Comparison of ENCODE assay signal across 8 mouse cellular contexts in the genomic region with DNA sequence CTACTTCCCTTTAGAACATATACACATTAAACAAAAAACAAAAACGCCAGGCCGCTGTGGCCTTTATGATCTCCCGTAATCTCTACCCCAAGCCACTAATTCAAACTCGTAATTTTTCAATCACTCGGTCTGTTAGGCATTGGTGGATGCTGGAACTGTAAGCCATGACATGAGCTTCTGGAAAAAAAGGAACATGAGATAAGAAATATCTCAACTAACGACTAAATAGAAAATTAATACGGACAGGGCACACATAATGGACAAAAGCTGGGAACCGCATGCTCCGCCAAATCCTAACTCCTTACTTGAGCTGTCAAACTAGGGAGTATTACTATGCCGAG. TPM values are rescaled to one million over a fixed set of nuclear protein-coding genes. Genes with fewer than 3 reads are reported as not detected.
DNase-seq lines count a peak whose midpoint lies in the region; ATAC-seq and TF ChIP-seq lines count a peak whose summit lies in the region.

No protein-coding gene starts in this region.

- no peak for TF ChIP-seq CTCF in left cerebral cortex, adult 2 months (IDR thresholded peaks at IDR 0.05)
- TF ChIP-seq CTCF in hindbrain, postnatal 0 days (IDR thresholded peaks at IDR 0.05; ENCODE audit: low read depth) = no peak
- TF ChIP-seq CTCF in midbrain, postnatal 0 days (IDR thresholded peaks at IDR 0.05) = no peak

- WGBS in embryonic facial prominence, embryonic 13.5 days = 46% methylated on average over 10 of the region's 10 CpGs
- 56% methylated on average over 10 of the region's 10 CpGs for WGBS in hindbrain, postnatal 0 days
- 45% methylated on average over 10 of the region's 10 CpGs for WGBS in midbrain, postnatal 0 days

- H3K4me2 ChIP-seq in embryonic facial prominence, embryonic 13.5 days = peak overlapping the region; percentile 47
- peak overlapping the region; percentile 44 for H3K4me2 ChIP-seq in hindbrain, postnatal 0 days (ENCODE audit: low read depth, low read length)
- peak overlapping the region; percentile 30 for H3K4me2 ChIP-seq in midbrain, postnatal 0 days (ENCODE audit: low read depth, low read length, poor library complexity, severe bottlenecking)

- ATAC-seq in embryonic facial prominence, embryonic 13.5 days (ENCODE audit: insufficient number of reproducible peaks, insufficient read depth, low FRiP score, low TSS enrichment, low read depth) = no peak
- no peak for ATAC-seq in hindbrain, postnatal 0 days
- peak; percentile 31; the same call in 1 of the 2 replicates for ATAC-seq in midbrain, postnatal 0 days (ENCODE audit: low FRiP score)

- H3K27me3 ChIP-seq in embryonic facial prominence, embryonic 13.5 days = no peaks in the 10 kb centered on the region
- no peaks in the 10 kb centered on the region for H3K27me3 ChIP-seq in hindbrain, postnatal 0 days (ENCODE audit: insufficient read depth, low read length)
- H3K27me3 ChIP-seq in midbrain, postnatal 0 days (ENCODE audit: insufficient read depth, low read length) = no peaks in the 10 kb centered on the region

- DNase-seq in left cerebral cortex, adult 2 months (ENCODE audit: extremely low spot score in 1 of 2, low spot score in 2 of 2) = no peak
- no peak for DNase-seq in left cerebral cortex, adult 11 months (ENCODE audit: low spot score)
- no peak for DNase-seq in hindbrain, postnatal 0 days (ENCODE audit: low spot score)
- no peak for DNase-seq in midbrain, postnatal 0 days (ENCODE audit: low spot score)
- no peak for DNase-seq in B cell, adult 2 months
- DNase-seq in left cerebral cortex, postnatal 36 days (ENCODE audit: low spot score in 2 of 2) = no peak
- no peak for DNase-seq in urinary bladder, postnatal 36 days (ENCODE audit: low spot score in 2 of 2)

- H3K36me3 ChIP-seq in embryonic facial prominence, embryonic 13.5 days = no peaks in the 10 kb centered on the region
- H3K36me3 ChIP-seq in hindbrain, postnatal 0 days (ENCODE audit: insufficient read depth, low read length) = no peaks in the 10 kb centered on the region
- H3K36me3 ChIP-seq in midbrain, postnatal 0 days (ENCODE audit: insufficient read depth, low read length) = no peaks in the 10 kb centered on the region

- H3K9me3 ChIP-seq in embryonic facial prominence, embryonic 13.5 days = no peaks in the 10 kb centered on the region
- H3K9me3 ChIP-seq in hindbrain, postnatal 0 days (ENCODE audit: low read length) = no peaks in the 10 kb centered on the region
- H3K9me3 ChIP-seq in midbrain, postnatal 0 days (ENCODE audit: low read length) = no peaks in the 10 kb centered on the region

- H3K27ac ChIP-seq in left cerebral cortex, adult 2 months = peak overlapping the region; percentile 60
- H3K27ac ChIP-seq in embryonic facial prominence, embryonic 13.5 days = peak overlapping the region; percentile 90; the same call in 1 of the 2 replicates
- H3K27ac ChIP-seq in hindbrain, postnatal 0 days = peak overlapping the region; percentile 45; the same call in 1 of the 2 replicates
- no peak overlapping the region; the same call in 1 of the 2 replicates for H3K27ac ChIP-seq in midbrain, postnatal 0 days (ENCODE audit: low read depth, low read length)

- no peaks in the 10 kb centered on the region for H3K4me1 ChIP-seq in embryonic facial prominence, embryonic 13.5 days
- H3K4me1 ChIP-seq in hindbrain, postnatal 0 days (ENCODE audit: insufficient read depth, low read length) = no peaks in the 10 kb centered on the region
- H3K4me1 ChIP-seq in midbrain, postnatal 0 days (ENCODE audit: insufficient read depth, low read length) = no peaks in the 10 kb centered on the region

- intact Hi-C loops in left cerebral cortex, adult 2 months (cut with DNase I) = no loop called here
- intact Hi-C loops in left cerebral cortex, postnatal 36 days (cut with DNase I) = loop anchor here (5.0 kb wide), 1 partner anchor 155 kb away; no protein-coding TSS in a partner anchor

- peak overlapping the region; percentile 75 for H3K4me3 ChIP-seq in left cerebral cortex, adult 2 months
- peak overlapping the region; percentile 63 for H3K4me3 ChIP-seq in embryonic facial prominence, embryonic 13.5 days
- H3K4me3 ChIP-seq in hindbrain, postnatal 0 days (ENCODE audit: low read length) = peak overlapping the region; percentile 62
- H3K4me3 ChIP-seq in midbrain, postnatal 0 days (ENCODE audit: low read depth, low read length) = peak overlapping the region; percentile 53

- peak overlapping the region; percentile 77 for H3K9ac ChIP-seq in embryonic facial prominence, embryonic 13.5 days
- H3K9ac ChIP-seq in hindbrain, postnatal 0 days (replicated peaks; ENCODE audit: low read length) = peak overlapping the region; percentile 21; the same call in 1 of the 2 replicates
- no peak overlapping the region for H3K9ac ChIP-seq in midbrain, postnatal 0 days (replicated peaks; ENCODE audit: low read length, poor library complexity, severe bottlenecking)

RNA-seq across cellular contexts. Expression of a gene that starts 8.4 kb away (rescaled TPM):
- 10 to 100 TPM; 48.5 to 51.0 TPM for total RNA-seq in left cerebral cortex, adult 2 months (2021)
- 96.1 and 105 TPM in 2 replicates for polyA plus RNA-seq in embryonic facial prominence, embryonic 13.5 days (2015; fragmentation: Nextera tagmentation; extraction: Ambion mirVana)
- 28.3 and 34.8 TPM in 2 replicates for total RNA-seq in hindbrain, postnatal 0 days (2014; rRNA removed)
- polyA plus RNA-seq in hindbrain, postnatal 0 days (2015; fragmentation: Nextera tagmentation; extraction: Ambion mirVana) = 60.4 and 63.5 TPM in 2 replicates
- 45.8 and 64.8 TPM in 2 replicates for total RNA-seq in midbrain, postnatal 0 days (2014; rRNA removed)
- polyA plus RNA-seq in midbrain, postnatal 0 days (2015; fragmentation: Nextera tagmentation; extraction: Ambion mirVana) = 63.6 and 70.0 TPM in 2 replicates
- 10 to 100 TPM; 42.6 to 69.2 TPM for total RNA-seq in left cerebral cortex, postnatal 36 days (2021)
